Mouse (Mus musculus): ENCODE results near the gene Snx4.
A peak's percentile ranks its signal among the peaks of the same experiment; 100 is the strongest.

Snx4 gene

GRCm38 (mm10) chr16:33271824-33272223 lies 20.6 kb downstream of the Snx4 start:
- DNase-seq: no peak

- DNase-seq: no peak
Measured at GRCm38 (mm10) chr16:33283079-33283478, 31.8 kb downstream of the Snx4 start.

- DNase-seq: no peak
Measured at GRCm38 (mm10) chr16:33288536-33288935, 37.3 kb downstream of the Snx4 start.

GRCm38 (mm10) chr16:33289981-33290380 lies 38.7 kb downstream of the Snx4 start:
- peak; percentile 9 for DNase-seq

GRCm38 (mm10) chr16:33292241-33292640 lies 41.0 kb downstream of the Snx4 start:
- DNase-seq: no peak

- no peak for DNase-seq
Measured at GRCm38 (mm10) chr16:33294681-33295080, 43.4 kb downstream of the Snx4 start.

GRCm38 (mm10) chr16:33295321-33295720 lies 44.1 kb downstream of the Snx4 start:
- no peak for DNase-seq

- no peak for DNase-seq
Measured at GRCm38 (mm10) chr16:33297493-33297892, 46.3 kb downstream of the Snx4 start.

GRCm38 (mm10) chr16:33306633-33307070 lies 55.4 kb downstream of the Snx4 start:
- peak; percentile 78 for DNase-seq

GRCm38 (mm10) chr16:33307761-33308160 lies 56.5 kb downstream of the Snx4 start:
- no peak for DNase-seq

GRCm38 (mm10) chr16:33309066-33309465 lies 57.8 kb downstream of the Snx4 start:
- DNase-seq: no peak

- no peak for DNase-seq
Measured at GRCm38 (mm10) chr16:33315611-33316010, 64.4 kb downstream of the Snx4 start.

GRCm38 (mm10) chr16:33317646-33318045 lies 66.4 kb downstream of the Snx4 start:
- no peak for DNase-seq

- no peak for DNase-seq
Measured at GRCm38 (mm10) chr16:33318059-33318458, 66.8 kb downstream of the Snx4 start.

- no peak for DNase-seq
Measured at GRCm38 (mm10) chr16:33325704-33326455, 74.6 kb downstream of the Snx4 start.

- DNase-seq: no peak
Measured at GRCm38 (mm10) chr16:33326589-33326988, 75.3 kb downstream of the Snx4 start.

- no peak for DNase-seq
Measured at GRCm38 (mm10) chr16:33327101-33327500, 75.9 kb downstream of the Snx4 start.

GRCm38 (mm10) chr16:33333015-33333414 lies 81.8 kb downstream of the Snx4 start:
- no peak for DNase-seq

GRCm38 (mm10) chr16:33337177-33337576 lies 85.9 kb downstream of the Snx4 start:
- peak; percentile 97 for DNase-seq

- no peak for DNase-seq
Measured at GRCm38 (mm10) chr16:33337681-33338080, 86.4 kb downstream of the Snx4 start.

GRCm38 (mm10) chr16:33338492-33338891 lies 87.2 kb downstream of the Snx4 start:
- DNase-seq: peak; percentile 10

GRCm38 (mm10) chr16:33339476-33339875 lies 88.2 kb downstream of the Snx4 start:
- DNase-seq: no peak

- no peak for DNase-seq
Measured at GRCm38 (mm10) chr16:33342356-33342755, 91.1 kb downstream of the Snx4 start.

GRCm38 (mm10) chr16:33343106-33343505 lies 91.9 kb downstream of the Snx4 start:
- DNase-seq: no peak

- DNase-seq: no peak
Measured at GRCm38 (mm10) chr16:33343601-33344000, 92.4 kb downstream of the Snx4 start.

All from cerebellum, adult 9-10 months (tissue).